Mouse (Mus musculus): ENCODE results near the gene Slit3.

DNA sequence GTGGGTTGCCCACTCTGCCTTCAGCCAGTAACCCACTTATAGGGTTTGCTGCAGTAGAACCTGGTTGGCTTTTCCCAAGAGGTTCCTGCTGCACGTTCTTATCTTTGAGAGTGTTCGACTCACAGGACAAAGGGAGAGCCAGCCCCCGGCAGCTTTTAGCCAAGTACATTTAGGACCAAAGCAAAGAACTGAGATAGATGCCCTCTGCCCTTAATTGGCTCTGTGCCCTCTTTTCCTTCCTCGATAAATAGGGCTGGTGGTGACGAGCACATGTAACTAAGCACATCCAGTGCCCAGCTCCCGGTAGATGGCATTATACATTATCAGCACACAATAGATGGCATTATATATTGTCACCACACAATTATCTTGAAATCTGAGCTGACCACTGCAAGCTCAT is 444.3 kb downstream of the Slit3 start:
- TF ChIP-seq TAL1 (IDR thresholded peaks at IDR 0.05; ENCODE audit: low read length) (no peak), GATA1 (IDR thresholded peaks at IDR 0.05; ENCODE audit: low read length) (no peak)
